In genomic region chr11:21658985-21659384, GRCm38 (mm10) we compare ENCODE assay signal across 9 mouse cellular contexts.
A peak's percentile ranks its signal among the peaks of the same experiment; 100 is the strongest.
DNase-seq lines count a peak whose midpoint lies in the region; ATAC-seq lines count a peak whose summit lies in the region.
"Had no signal": no experiment of that assay in that cellular context is flagged by ENCODE, and none has a peak within 500 bp of the region (broad histone marks: within the 10 kb centered on the region; RNA-seq: fewer than 3 reads in every experiment).

No protein-coding gene starts in this region.

- no peak overlapping the region for H3K9ac ChIP-seq in forebrain, embryonic 14.5 days (ENCODE audit: low read length)
- H3K9ac ChIP-seq in forebrain, embryonic 16.5 days (replicated peaks; ENCODE audit: low read depth, low read length): no peak overlapping the region
- no peak overlapping the region for H3K9ac ChIP-seq in midbrain, embryonic 11.5 days (ENCODE audit: low read length)

- no peaks in the 10 kb centered on the region for H3K4me1 ChIP-seq in forebrain, embryonic 14.5 days (ENCODE audit: control insufficient read depth, insufficient read depth, low read length)
- no peaks in the 10 kb centered on the region for H3K4me1 ChIP-seq in forebrain, embryonic 16.5 days (replicated peaks; ENCODE audit: control insufficient read depth, insufficient read depth, low read length)
- no peaks in the 10 kb centered on the region for H3K4me1 ChIP-seq in midbrain, embryonic 11.5 days (ENCODE audit: control insufficient read depth, insufficient read depth, low read length)
- H3K4me1 ChIP-seq in midbrain, embryonic 10.5 days: no peaks in the 10 kb centered on the region
- H3K4me1 ChIP-seq: megakaryocyte, embryonic 14.5 days had no signal

- no peak overlapping the region for H3K27ac ChIP-seq in forebrain, embryonic 14.5 days (ENCODE audit: low read depth, low read length)
- no peak overlapping the region for H3K27ac ChIP-seq in forebrain, embryonic 16.5 days (ENCODE audit: low read length)
- H3K27ac ChIP-seq in midbrain, embryonic 11.5 days (ENCODE audit: low read depth, low read length): no peak overlapping the region
- no peak overlapping the region for H3K27ac ChIP-seq in midbrain, embryonic 10.5 days (replicated peaks)

- no peaks in the 10 kb centered on the region for H3K36me3 ChIP-seq in forebrain, embryonic 14.5 days (ENCODE audit: control insufficient read depth, insufficient read depth, low read length)
- no peaks in the 10 kb centered on the region for H3K36me3 ChIP-seq in forebrain, embryonic 16.5 days (ENCODE audit: control insufficient read depth, insufficient read depth)
- no peaks in the 10 kb centered on the region for H3K36me3 ChIP-seq in midbrain, embryonic 11.5 days (ENCODE audit: control insufficient read depth, insufficient read depth, low read length)
- H3K36me3 ChIP-seq in midbrain, embryonic 10.5 days: no peaks in the 10 kb centered on the region

- no peaks in the 10 kb centered on the region for H3K27me3 ChIP-seq in forebrain, embryonic 14.5 days (replicated peaks; ENCODE audit: control insufficient read depth, insufficient read depth, low read length)
- no peaks in the 10 kb centered on the region for H3K27me3 ChIP-seq in forebrain, embryonic 16.5 days (replicated peaks; ENCODE audit: control insufficient read depth, insufficient read depth, low read length)
- H3K27me3 ChIP-seq in midbrain, embryonic 11.5 days (ENCODE audit: control insufficient read depth, insufficient read depth, low read length): no peaks in the 10 kb centered on the region
- no peaks in the 10 kb centered on the region for H3K27me3 ChIP-seq in midbrain, embryonic 10.5 days (ENCODE audit: low read depth, poor library complexity, severe bottlenecking)
- H3K27me3 ChIP-seq: megakaryocyte, embryonic 14.5 days had no signal

- peak; percentile 80 for DNase-seq in forebrain, embryonic 14.5 days (ENCODE audit: low spot score)
- peak; percentile 86 for DNase-seq in midbrain, embryonic 11.5 days (ENCODE audit: low spot score, missing footprints)
- no peak for DNase-seq in midbrain, embryonic 10.5 days (ENCODE audit: low spot score)
- DNase-seq in brain, embryonic 18.5 days (ENCODE audit: low read depth, low spot score): peak; percentile 24
- peak; percentile 42 for DNase-seq in lung, postnatal 10 days
- DNase-seq in ovary, postnatal 10 days (ENCODE audit: low spot score): no peak
- DNase-seq in spleen, postnatal 10 days (ENCODE audit: low spot score in 2 of 2): no peak

- no peaks in the 10 kb centered on the region for H3K9me3 ChIP-seq in forebrain, embryonic 14.5 days (replicated peaks; ENCODE audit: control insufficient read depth, low read length)
- no peaks in the 10 kb centered on the region for H3K9me3 ChIP-seq in forebrain, embryonic 16.5 days (ENCODE audit: control insufficient read depth, low read length)
- no peaks in the 10 kb centered on the region for H3K9me3 ChIP-seq in midbrain, embryonic 11.5 days (ENCODE audit: control insufficient read depth, low read length)
- H3K9me3 ChIP-seq in midbrain, embryonic 10.5 days (replicated peaks): no peaks in the 10 kb centered on the region
- H3K9me3 ChIP-seq: megakaryocyte, embryonic 14.5 days had no signal

- 72% methylated on average over 3 of the region's 3 CpGs for WGBS in forebrain, embryonic 14.5 days
- WGBS in forebrain, embryonic 16.5 days: 66% methylated on average over 3 of the region's 3 CpGs
- WGBS in midbrain, embryonic 11.5 days: 68% methylated on average over 3 of the region's 3 CpGs
- WGBS in midbrain, embryonic 10.5 days: 66% methylated on average over 3 of the region's 3 CpGs

- no peak overlapping the region for H3K4me3 ChIP-seq in forebrain, embryonic 14.5 days (ENCODE audit: low read depth, low read length)
- no peak overlapping the region for H3K4me3 ChIP-seq in forebrain, embryonic 16.5 days (replicated peaks; ENCODE audit: low read length)
- no peak overlapping the region for H3K4me3 ChIP-seq in midbrain, embryonic 11.5 days (ENCODE audit: low read depth, low read length)
- no peak overlapping the region for H3K4me3 ChIP-seq in midbrain, embryonic 10.5 days
- H3K4me3 ChIP-seq: megakaryocyte, embryonic 14.5 days had no signal

- no peak overlapping the region for H3K4me2 ChIP-seq in forebrain, embryonic 14.5 days (ENCODE audit: low read length)
- H3K4me2 ChIP-seq in forebrain, embryonic 16.5 days (ENCODE audit: low read length): no peak overlapping the region
- H3K4me2 ChIP-seq in midbrain, embryonic 11.5 days: no peak overlapping the region

- ATAC-seq in forebrain, embryonic 14.5 days: peak; percentile 54; the same call in 1 of the 2 replicates
- ATAC-seq in forebrain, embryonic 16.5 days: no peak
- ATAC-seq in midbrain, embryonic 11.5 days (ENCODE audit: low FRiP score): peak; percentile 50; the same call in 1 of the 2 replicates

Comparison
In these comparisons a context has a peak if more than half of its experiments do, and no peak if none do; other contexts are left out.
1. DNase-seq: peak in forebrain, embryonic 14.5 days (single experiment), midbrain, embryonic 11.5 days (single experiment), brain, embryonic 18.5 days (single experiment) and lung, postnatal 10 days (single experiment); none in midbrain, embryonic 10.5 days (single experiment), ovary, postnatal 10 days (single experiment) and spleen, postnatal 10 days (0 of 2).